Mouse (Mus musculus) urinary bladder, adult 18-20 months (tissue): ENCODE data around the gene Acaca.
"Not testable (repeated sequence)": the region's sequence is repeated elsewhere in the genome, so short reads cannot be mapped to it uniquely, and the experiment has no call there.

Experiments
- DNase-seq, 2 experiments: peaks; one replicate each; pipeline ENCODE4 v3.0.0; 2022; ENCODE audit warnings: low spot score in 2 of 2, mixed read lengths in 2 of 2

The Acaca gene

DNA sequence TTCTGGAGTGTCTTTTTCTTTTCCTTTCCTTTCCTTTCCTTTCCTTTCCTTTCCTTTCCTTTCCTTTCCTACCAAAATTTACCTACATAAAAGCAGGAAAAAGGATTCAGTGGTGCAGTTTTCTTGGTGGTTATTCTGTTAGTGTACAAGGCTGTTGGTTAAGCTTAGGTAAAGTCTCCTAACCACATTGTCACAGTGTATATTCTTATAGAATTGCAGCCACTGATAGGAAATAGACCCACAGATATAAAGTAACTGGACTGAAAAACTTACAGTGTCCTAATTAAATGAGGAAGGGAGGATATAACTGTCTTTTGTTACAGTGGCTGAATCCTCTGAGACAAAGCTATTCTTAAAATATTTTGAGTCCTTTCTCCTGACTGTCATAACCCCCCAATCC is 202.9 kb downstream of the Acaca start:
- DNase-seq, result no peak

DNA sequence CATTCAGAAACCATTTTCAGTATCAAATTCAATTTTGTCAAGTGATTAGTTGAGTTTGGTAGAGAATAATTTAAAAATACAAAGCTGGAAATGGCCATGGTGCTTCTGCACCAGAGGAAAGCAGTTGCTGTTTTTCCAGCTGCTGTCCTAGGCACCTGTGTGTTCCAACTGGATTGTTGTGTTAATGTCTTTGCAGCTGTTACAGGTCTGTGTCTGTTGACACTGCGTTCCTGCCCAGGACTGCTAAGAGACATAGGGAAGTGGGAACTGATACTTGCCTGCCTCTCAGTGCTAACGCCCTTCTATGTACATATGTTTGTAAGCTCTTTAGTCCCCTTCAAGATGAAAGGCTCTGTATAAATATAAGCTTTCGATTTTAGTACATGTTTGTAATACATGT is 203.4 kb downstream of the Acaca start:
- DNase-seq, result no peak

DNA sequence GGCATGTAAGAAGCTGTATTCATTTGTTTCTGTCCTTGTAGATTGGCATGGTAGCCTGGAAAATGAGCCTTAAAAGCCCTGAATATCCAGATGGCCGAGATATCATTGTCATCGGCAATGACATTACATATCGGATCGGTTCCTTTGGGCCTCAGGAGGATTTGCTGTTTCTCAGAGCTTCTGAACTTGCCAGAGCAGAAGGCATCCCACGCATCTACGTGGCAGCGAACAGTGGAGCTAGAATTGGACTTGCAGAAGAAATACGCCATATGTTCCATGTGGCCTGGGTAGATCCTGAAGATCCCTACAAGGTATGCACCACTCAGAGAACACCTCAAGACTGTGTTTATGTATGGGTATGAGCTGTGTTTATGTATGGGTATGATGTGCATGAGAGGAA is 208.8 kb downstream of the Acaca start:
- DNase-seq, result not testable (repeated sequence)

DNA sequence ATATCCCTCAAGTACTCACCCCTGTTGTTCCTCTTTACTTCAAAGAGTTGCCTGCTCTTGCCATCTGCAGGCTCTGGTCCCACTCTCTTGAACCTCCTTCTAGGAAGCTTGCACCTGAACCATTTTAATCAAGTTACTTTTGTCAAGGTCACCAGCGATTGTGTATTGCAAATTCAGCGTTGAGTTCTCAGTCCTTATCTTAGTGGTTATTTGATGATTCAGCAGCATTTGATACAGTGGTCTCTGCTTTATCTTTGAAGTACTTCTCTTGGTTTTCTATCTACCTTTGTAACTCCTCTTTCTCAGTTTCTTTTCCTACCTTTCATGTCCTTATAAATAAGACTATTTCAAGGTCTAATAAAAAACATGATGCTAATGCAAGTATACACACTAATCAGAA is 211.2 kb downstream of the Acaca start:
- DNase-seq, result no peak

DNA sequence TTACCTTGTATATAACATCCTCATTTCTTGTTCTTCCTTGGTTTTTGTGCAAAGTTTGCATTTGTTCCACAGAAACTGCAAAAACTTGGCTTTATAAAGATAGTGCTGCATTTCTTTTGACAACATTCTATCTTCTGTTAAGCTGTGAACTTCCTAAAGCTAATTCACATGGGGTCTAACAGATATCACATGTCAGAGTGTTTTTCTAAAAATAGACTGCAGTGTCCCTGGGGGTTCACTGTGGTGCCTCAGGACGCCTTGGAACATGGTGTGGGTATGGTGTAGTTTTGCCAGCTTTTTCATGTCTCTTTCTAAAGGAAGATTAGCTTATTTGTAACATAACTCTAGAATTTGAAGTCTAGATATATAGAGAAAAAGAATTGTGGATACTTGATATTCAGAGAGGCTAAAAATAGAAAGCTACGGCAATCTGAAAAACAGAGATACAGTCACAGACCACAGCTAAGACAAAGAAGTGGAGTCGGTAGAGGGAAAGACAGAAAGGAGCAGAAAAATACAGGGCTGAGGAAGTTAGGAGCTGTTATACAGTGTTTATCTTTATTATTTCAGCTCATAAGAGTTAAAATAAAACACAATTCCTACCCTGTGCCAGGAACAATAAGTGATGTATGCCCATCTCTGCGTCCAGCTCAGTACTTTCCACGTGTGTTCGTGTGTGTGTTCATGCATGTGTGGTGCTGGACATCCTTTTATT is 215.2 kb downstream of the Acaca start:
- DNase-seq, result no peak

GRCm38 (mm10) chr11:84347766-84348165 is 218.3 kb downstream of the Acaca start:
- no peak for DNase-seq

DNA sequence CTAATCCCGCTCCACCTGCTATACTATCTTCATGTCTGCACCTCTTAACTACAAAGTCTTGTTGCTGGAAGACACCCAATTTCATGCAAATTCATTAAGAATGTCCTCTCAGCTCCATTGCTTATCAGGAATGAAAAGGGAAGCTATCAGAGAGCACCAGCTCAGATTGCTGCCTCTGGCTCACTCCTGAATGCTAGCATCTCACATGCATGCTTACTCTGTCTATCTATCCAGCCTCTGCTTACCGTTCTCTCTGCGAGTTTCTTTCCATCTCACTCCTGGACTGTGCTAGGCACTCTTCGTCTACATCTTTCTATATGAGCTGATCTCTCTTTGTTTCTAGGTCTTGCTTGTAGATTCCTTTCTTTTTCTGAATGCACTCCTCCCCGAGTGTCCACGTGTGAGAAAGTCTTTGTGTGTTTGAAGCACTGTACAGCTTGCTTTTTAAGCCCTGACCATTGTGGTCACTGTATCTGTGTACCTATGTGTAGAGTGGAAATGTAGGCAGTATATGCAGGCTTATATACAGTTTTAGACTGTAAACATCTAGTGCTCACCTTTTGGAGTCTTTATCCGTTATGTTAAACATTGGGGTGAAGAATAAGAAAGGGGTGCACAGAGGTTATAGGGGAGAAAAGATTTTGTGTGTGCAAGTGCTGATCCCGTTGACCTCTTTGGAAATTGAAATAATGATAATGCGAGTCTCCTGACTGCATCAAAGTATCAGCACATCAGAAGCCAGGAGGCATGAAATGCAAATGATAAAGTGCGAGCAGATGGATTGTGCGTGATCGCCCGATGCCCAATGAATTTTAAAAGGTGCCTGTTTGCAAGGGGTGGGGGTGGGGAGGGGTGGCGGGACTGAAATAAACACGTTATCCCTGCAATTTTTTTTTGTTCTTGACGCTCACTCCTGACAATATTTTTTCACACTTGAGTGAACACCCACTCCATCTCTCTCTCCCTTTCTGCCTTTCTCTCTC is 219.7 kb downstream of the Acaca start:
- no peak for DNase-seq

DNA sequence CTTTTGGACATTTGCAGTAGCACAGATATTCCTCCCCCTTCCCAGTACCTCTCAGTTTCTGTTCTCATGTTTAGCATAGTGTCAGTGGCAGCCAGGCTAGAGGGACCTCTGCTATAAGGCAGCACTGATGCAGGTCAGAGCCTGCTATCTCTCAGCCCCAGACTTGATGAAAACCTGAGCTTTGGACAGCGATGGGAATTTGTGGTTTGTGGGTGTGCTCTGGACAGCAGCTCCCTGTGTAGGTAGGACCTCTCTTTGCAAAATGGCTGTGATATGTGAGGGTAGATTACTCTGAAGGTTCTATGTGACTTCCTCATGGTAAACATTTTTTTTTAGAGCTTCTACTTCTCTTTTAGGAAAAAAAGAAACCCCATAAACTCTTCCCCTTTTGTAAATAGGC is 221.7 kb downstream of the Acaca start:
- no peak for DNase-seq

- DNase-seq, result no peak
Measured at GRCm38 (mm10) chr11:84353058-84353726, 223.7 kb downstream of the Acaca start.

DNA sequence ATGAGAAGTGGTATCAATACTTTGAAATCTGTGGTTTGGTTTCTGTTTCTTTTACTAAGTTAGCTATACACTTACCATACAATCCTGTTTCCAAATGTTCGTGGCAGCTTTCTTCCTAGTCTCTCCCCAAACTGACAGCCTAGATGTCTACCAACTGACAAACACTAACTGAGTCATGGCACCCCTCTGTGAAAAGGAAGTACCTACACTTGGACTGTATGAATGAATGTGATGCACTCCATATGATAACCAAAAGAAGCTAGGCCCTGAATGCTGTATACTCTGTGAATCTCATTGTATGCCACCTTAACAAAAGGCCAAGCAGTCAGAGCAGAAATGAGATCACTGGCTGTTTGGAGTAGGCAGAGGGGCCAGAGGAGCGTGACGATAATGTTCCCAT is 227.8 kb downstream of the Acaca start:
- no peak for DNase-seq

GRCm38 (mm10) chr11:84357771-84358170 is 228.3 kb downstream of the Acaca start:
- DNase-seq, result no peak

DNA sequence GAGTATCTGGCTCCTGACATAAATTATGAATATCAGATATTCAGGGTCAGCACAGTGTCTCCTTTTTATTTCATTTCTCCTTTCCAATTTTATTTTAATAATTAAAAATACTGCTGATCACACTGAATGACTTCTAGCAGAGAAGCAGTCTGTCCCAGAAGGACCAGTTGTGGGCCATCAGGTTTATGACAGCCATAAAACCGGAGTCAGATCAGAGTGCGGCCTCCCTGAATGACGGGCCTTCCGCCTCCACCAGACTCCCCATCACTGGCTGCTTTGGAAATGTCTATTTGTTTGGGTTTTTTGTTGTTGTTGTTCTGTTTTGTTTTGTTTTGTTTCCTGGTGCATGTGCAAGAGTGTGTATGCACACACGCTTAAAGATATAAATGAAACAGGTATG is 232.1 kb downstream of the Acaca start:
- DNase-seq, result no peak

DNA sequence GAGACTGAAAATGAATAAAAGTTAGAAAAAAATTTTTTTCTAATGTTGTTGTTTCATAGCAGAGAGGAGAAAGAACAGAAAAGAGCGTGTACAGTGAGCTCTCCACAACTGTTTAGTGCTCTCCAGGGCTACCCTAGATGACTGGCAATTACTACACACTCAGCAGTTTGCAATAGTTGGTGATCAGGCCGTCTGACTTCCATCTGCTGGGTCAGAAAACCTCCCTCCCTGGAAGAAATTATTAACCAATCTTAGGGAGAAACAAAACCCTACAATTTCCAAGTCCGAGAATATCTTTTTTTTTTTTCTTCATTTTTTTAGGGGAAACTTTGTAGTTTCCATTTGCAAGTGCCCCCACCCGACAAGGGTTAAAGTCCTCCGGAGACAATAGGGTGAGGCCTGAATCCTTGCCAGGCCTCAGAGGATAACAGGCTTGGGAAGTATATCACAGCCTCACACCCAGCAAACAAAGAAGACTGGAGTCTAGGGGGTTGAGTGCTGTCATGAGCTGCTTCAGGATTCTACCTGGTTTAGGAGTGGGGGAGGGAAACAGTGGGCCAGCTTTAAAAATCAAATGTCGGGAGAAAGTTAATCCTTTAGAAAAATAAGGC is 233.3 kb downstream of the Acaca start:
- no peak for DNase-seq

- DNase-seq, result no peak
Measured at GRCm38 (mm10) chr11:84365313-84365712, 235.8 kb downstream of the Acaca start.

DNA sequence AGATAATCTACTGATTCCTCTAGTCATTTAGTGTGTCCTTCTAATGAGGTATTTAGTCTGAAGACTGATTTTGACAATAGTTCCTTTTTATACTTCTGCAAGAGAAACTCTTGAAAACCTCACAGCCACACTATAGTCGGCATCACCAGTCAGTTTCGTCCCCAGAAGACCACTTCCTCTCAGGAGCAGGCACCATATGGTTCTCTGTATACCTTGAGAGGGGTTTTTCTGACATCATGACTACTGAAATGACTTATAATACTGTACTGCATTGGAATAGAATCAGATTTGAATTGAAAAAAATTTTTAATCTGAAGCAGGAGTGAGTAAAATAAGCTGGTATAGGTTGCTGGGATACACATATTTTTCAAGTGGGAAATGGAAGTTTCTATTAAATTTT is 239.4 kb downstream of the Acaca start:
- no peak for DNase-seq

- DNase-seq, result no peak
Measured at GRCm38 (mm10) chr11:84373122-84373521, 243.7 kb downstream of the Acaca start.

- DNase-seq, result no peak
Measured at GRCm38 (mm10) chr11:84375951-84376496, 246.6 kb downstream of the Acaca start.

DNA sequence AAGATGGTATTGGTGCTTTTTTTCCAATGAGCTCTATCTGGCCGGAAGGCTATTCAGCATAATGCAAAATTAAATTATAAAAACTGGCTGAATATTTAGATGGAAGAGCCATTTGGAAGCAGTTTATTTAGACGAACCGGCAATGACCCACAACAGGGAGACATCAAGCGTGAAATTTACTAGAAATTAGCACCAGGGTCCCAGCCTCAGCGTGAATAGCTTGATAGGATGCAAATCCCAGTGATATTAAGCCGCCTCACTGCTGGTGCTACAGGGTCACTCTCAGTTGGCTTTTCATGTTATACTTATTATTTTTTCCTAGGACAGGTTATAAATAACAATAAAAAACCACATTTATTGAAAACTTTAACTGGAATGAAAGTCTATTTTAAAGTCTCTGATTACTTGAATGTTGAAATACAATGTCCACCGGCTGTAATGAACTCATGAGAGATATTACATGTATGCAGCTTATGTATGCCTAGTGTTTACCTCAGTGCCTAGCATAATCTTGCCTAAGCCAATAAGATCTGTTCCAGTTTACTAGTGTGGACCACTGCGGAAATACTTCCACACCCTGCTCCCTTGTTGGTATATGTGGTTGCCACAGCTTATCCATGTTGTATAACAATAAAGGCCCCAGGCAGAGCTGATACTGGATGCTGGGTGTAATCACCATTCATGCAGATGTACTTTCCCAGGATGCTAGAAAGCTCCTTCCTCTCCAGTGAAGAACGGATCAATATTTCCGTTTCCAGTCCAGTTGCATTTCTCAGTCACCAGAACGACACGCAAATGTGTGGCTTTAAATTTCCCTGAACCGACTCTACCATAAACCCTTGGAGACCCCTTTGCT is 247.3 kb downstream of the Acaca start:
- DNase-seq, result no peak

DNA sequence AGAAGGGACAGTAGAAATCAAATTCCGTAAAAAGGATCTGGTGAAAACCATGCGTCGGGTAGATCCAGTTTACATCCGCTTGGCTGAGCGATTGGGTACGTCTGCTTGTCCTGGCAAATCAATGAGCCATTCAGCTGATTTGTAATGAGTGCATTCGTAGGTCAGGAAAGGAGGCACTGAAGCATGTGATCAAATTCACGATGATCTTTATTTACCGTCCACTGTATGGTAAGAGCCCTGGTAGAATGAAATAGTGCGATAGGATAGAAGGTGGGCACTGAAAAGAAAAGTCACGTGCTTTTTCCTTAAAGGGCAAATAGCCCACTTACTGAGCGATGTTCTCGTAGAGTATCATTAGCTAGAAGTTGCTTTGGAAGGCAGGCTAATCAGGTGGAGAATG is 253.0 kb downstream of the Acaca start:
- DNase-seq, result no peak

DNA sequence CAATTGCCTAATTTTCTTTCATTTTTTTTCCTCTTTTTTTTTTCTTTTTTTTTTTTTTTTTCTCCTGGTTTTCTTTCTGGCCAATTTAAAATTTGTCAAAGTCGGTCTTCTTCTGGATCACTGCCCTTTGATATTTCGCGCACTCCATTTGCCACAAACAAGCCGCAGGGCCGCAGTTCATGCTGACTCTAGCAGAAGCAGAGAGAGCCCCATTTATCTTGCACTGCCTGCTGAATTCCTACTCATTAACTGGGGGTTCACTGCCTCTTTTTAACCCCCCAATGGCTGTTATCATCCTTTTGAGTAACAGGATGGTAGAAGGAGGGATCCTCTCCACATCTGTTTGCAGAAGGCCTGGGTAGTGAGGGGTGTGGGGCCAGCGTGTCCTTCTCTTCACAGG is 254.4 kb downstream of the Acaca start:
- DNase-seq, result no peak

DNA sequence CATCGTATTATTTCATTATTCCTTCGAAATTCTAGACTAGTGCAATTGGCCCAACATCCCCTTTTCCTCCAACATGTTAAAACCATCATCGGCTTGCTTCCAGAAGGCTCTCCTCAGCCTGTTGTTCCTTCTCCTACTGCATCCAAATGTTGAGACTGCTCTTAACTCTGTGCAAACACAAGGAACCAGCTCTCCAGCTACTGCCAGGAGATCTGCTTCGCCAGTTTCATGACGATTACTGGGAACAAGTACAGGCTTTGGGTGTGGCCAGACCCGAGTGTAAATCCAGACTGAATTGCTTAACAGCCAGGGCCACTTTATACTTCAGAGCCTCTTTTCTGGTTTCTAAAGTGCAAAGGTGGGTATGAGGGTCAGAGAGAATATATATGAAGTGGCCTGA is 259.9 kb downstream of the Acaca start:
- DNase-seq, result peak in 1 of 2 experiments; percentile 6
